Mouse (Mus musculus) urinary bladder, postnatal 36 days (tissue): ENCODE data around the gene Ydjc.

Experiments used
- DNase-seq, 2 experiments: peaks; one replicate each; pipeline ENCODE4 v3.0.0; 2022; ENCODE audit warnings: low spot score in 2 of 2, mixed read lengths in 1 of 2

Ydjc gene

DNA sequence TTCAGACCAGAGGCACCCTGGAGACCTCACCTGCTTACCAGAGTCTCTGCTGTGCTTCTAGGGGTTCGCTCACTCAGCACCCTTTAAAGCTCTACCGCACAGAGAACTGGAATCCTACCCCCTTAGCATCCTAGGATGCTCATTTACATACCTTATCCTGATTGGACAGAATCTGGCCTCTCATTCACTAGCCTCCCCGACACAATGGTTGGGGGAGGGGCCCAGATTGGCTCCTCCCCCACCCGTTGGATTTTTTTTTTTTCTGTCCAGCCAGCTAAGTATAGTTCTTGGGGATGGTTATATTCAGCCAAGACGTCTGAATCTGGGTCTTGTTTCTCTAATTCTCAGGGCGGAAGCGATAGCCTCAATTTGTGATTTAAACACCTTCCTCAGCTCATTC lies at the start of gene Ydjc:
Gene Ydjc (plus strand): TSS at position 283 of the 400 bp plus-strand sequence.
- DNase-seq: no peak

DNA sequence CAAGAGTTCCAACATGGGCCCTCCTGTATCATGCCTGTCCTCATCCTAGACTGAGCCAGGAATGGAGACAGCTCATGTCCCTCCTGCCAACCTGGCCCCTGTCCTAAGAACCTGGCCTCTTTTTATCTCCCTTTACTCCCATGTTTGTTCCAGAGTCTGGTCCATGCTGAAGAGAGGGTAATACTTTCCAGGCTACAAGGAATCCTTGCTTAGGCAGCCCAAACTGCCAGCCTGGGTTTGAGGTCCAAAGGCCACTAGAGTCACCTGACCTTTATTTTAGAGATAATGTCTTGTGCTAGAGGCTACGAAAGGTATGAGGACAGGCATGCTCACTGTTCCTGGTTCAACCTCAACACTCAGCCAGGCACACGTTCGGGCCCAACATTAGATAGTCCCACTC lies 47.5 kb upstream of the Ydjc start:
- DNase-seq: no peak

DNA sequence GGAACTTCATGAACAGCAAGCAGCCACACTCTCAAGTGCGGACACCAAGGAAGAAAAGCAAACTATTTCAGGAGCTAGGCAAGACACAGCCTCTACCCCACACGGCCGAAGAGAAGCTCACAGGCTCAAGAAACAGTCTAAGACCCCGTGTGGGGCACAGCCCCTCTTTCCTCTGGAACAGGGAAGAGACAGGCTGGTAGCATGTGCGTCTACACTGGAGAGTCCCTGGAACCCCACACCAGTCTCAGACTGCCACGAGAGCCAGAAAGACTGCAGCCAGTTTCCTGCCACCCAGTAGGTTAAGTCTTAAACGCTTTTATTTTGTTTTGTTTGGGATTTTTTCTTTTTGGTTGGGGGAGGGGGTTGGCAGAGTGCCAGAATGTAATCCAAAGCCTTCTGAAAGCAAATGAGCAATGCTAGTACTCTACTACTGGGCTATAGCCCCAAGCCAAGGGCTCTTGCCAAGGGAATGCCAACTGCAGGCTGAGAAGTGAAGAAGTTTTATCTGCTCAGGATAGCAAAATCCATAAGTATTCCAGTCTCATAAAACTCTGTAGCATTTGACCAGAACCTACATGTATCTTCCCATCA lies 41.7 kb upstream of the Ydjc start:
- no peak for DNase-seq

DNA sequence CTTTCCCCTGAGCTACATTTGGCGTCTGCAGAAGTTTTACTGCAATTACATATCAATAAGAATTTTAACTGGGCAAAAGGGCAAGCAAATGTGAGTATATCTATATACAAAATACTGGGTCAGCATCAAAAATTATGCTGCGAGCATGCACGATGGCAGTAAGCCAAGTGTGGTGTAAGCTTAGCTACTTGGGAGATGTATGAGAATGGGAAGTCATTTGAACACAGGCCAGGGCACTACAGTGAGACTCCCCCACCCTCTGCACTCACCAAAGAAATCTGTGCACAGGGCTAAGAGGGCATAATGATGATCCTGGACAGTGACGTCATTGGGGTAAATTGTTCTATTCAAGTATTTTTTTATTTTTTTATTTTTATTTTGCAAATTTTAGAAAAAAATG lies 39.8 kb upstream of the Ydjc start:
- no peak for DNase-seq

DNA sequence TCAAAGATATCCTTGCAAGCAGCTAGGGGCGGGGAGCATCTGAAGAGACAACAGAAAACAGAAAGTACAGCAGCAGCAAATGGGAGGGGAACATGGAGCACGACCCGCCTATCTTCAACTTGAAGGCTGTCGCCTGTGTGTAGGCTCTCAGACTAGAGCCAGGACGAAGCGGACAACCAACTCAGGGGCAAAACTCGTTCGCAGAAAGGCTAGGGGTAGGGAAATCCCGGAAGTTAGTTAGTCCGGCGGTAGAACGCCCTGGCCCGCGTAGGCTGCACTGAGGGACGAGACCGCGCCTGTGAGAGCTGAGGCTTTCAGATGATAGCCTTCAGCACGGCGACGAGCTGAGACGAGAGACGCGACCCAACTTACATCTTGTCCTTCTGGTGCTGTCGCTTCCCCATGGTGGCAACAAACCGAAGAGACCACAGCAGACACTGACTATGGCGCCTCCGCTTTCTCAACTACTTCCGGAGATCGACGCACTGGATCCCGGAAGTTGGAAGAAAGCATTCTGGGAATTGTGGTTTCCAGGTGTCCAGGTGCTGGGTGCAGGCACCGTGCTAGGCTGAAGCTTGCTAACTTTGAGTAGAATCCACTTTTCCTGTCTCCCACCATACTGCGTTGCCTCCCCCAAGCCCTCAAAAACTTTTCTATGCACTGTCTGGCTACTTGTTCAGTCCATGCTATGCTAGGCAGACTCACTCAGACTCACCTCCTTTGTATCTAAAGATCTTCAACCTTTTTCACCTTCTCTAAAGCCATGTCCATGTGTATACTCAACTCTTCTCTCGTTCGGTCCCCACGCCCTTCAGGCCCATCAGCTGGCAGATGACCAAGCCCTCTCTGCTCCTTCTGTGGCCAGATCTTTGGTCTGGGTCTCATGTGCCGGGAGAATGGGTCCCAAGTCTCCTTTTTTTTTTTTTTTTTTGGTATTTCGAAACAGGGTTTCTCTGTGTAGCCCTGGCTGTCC lies 33.4 kb upstream of the Ydjc start, which contains the start of gene Ppil2:
Gene Ppil2 (minus strand): TSS at position 487 of the 973 bp plus-strand sequence.
- DNase-seq: peak; percentile 56 to 64

DNA sequence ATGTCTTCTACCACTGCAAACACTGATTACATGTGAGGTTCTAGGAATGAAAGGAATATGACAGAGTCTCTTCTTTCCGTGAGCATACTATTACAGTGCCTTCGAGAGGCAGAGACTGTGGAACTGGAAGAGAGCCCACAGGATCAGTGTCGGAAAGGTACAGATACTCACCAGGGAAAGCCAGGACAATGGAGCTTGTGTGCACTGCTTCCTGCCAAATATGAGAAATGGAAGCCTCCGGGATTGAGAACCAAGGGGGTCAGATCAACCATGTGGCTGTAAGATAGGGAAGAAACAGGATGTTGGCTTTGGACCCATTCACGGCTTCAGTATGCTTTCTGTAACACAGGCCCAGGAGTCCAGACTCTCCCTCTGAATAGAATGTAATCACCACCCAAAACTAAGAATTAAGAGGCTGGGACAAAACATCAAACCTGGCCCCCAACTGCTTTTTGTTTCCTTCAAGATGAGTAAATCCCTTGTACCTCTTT lies 27.1 kb upstream of the Ydjc start:
- DNase-seq: no peak

DNA sequence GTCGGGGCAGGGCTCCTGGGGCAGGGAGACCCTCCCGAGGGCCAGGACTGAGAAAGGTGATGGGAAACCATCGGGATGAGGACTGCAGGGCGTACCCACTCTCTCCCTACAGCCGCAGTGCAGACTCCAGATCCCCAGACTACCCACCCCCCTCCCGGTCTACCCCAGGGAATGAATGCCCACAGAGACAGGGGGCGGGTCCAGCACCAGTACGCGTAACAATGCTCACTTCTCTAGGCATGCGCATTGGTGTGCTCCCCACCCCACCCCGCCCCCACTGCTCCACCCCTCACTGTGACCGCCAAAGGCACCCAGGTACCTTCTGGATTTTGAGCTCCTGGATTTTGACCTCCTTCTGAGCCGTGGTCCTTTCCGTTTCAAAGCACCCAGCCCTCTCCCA lies 22.9 kb upstream of the Ydjc start:
- DNase-seq: no peak

DNA sequence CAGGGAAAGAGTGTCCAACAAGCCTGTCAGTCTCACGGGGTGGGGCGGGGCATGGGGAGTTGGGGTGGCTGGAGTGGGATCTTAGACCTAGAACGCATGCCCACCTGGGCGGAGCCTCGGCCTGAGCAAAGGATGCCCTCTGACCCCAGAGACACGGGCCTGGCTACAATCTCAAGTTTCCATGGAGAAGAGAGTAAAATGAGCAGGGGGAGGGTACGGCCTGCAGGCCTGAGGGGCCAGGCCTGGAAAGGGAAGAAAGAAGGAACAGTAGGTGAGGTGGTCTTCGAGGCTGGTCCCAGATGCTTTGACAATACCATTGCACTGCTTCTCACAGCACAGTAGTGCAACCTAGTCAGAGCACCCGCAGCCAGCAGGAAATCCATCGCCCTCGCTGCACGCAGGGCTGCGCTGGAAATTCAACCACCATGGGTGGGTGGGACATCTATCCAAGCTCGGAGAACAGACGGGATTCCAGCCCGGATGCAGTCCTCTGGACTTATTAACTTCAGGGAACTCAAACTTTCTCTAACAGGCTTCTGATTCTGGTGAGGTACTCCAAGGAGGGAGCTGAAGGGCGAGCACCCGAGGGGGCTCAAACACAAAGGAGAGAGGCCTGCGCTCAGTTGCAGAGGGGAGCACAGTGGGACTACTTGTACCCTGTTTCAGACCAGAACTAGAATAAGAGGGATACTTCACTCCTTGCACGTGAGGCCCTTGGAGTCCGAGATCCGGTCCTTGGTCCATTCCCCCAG lies 20.1 kb upstream of the Ydjc start:
- DNase-seq: no peak

DNA sequence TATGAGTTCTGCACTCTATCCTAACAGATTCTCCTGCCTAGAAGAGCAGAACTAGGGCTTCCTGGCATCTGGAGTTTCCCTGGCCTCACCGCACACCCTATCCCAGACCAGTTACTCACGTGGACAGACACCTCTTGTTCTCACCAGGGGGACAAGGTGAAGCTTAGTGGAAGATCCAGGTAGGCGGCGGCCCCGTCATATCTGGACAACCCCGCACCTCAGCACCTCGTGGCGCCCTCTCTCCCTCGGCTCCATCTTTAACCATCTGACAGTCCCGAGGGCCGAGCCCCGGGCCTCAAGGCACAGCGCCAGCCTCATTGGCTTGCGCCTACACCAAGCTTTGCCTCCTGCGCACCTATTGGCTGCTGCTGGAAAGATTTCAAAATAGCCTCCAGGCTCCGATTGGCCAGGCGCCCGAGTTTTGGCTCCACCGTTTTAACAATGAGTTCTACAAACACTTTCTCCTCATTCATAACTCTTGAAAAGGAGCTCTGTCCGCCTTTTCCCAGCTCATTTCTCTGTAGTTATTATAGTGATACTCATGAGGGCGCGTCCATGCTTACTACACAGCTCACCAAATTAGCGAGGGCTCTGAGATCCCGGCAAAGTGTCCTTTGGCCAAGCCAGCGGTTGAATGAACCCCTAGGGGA lies 19.4 kb upstream of the Ydjc start, which contains the start of gene 2610318N02Rik:
Gene 2610318N02Rik (minus strand): TSS at position 297 of the 650 bp plus-strand sequence.
- peak; percentile 28 to 76 for DNase-seq

DNA sequence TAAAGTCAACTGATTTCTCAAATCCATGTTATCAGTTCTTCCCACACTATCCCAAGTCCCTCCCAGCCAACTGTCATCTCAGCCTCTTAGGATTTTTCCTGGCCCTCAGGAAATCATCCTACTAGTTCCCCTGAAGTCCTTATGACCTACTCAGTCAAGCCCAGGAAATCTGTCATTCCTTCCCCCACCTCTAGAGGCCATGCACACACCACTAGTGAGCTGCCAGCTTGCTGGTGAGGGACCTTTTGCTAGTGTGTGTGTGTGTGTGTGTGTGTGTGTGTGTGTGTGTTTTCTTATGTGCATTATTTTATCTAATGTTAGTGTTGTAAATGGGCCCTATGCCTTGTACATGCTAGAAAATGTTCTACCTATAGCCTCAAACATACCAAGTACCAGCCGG lies 17.1 kb upstream of the Ydjc start:
- DNase-seq: peak in 1 of 2 experiments; percentile 41

DNA sequence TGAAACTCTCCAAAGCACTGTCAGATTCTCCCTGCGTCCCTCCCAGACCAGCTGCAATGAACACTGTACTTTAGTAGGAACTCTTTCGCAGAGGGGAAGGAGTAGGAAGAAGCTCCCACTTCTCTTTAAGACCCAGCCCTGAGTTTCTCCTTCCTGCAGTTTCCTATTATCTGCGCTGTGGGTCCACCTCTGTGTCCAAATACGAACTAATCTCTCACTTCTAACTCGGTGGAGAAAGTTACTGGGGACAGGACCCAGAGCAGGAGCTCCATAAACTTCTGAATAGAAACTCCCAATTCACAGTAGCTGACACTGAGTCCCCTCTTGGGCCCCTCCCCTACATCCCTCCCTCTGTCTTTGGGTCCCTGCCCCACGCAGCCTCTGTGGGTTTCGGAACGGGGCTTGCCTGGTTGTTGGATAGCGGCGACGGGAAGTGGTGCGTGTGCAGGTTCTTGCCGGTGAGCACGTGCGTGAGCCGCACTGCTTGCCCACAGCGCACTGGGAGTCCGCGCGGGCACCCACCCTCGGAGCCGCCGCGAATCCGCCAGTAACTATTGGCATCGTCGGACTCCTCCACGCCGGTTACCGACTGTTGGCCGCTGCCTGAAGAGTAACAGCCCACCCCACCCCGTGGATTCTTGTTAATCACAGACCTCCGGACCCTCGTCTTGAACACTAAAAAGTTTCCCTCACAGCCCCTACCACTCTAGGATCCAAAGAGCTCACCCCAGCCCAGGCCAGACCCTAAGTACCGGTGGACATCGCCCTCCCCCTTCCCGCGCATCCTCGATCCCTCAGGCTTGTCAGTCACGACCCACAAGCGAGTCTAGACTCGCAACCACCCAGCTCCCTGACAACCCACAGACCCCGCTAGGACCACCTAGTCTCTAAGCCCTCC lies 13.0 kb upstream of the Ydjc start:
- peak in 1 of 2 experiments; percentile 4 for DNase-seq

DNA sequence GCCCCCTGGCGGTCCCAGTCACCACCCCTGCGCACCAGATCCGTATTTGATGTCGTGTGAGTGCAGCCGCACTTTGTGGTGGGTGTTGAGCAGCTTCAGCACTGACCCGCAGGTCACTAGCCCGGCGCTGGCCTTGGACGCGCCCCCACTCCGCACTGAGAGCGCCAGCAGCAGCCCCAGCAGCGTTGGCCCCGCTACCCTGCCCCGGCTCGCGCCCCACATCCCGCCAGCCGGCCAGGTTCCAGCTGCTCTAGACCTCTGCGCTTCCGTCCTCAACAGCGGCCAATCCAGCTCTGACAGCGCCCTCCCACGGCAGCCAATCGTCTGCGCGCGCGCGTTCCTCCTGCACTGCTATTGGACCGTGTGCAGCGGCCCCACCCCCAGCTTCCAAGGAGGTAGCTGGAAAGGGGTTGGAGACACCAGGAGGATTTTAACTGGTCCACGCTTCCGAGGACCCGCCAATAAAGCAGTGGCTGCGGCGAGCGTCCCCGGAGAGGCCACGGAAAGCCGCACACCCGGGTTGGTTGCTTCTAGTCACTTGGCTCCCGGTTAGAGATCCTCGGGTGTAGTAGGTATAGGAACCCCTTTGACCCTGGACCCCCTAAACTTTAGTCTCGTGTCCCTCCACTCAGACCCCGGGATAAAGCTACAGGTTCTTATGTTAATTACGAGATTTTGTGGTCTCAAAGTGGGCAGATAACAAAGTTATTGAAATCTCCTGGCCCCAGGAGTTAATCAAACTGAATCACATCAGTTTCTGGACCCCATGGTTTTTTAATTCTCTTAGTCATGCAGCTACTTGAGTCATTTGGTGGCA lies 12.1 kb upstream of the Ydjc start, which contains the start of gene Sdf2l1:
Gene Sdf2l1 (minus strand): TSS at position 295 of the 817 bp plus-strand sequence.
- peak; percentile 93 to 97 for DNase-seq

DNA sequence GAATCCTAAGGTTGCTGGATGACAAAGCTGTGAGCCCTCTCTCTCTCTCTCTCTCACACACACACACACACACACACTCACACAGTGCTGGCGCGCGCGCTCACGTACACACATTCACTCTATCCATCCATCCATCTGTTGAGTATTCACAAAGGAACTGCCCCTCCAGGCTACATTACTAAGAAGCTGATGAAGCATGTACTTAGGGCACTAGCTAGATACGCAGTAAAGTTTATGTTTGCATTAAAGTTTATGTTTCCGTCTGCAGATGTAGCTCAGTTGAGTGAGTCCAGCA lies 11.6 kb upstream of the Ydjc start:
- DNase-seq: no peak

DNA sequence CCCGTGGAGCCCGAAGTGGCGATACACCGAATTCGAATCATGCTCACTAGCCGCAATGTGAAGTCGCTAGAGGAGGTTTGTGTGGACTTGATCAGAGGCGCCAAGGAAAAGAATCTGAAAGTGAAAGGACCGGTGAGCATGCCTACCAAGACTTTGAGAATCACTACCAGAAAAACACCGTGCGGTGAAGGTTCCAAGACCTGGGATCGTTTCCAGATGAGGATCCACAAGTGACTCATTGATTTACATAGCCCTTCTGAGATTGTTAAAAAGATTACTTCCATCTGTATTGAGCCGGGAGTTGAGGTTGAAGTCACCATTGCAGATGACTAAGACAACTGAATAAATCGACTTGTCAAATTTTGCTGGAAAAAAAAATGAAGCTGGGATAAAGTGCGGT lies 7.1 kb upstream of the Ydjc start:
- DNase-seq: no peak

DNA sequence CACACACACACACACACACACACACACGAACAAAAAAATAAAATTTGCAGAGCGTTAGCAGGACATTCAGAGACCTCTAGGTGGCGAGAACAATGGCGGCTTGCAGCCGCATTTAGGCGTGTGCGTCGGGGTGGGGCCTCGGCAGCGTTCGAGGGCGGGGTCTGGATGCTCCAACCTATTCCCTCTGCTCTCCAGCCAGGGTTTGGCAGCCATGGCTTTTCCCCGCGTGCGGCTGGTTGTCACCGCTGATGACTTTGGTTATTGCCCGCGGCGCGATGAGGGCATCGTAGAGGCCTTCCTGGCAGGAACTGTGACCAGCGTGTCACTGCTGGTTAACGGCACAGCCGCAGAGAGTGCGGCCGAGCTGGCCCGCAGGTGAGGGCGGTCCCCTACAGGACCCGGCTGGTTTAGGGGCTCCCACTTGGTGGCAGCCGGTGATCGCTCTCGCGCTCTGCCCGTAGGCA lies 2.4 kb downstream of the Ydjc start, which contains the start of gene Ccdc116:
Gene Ccdc116 (minus strand): TSS at position 458 of the 464 bp plus-strand sequence.
- peak; percentile 51 to 74 for DNase-seq

DNA sequence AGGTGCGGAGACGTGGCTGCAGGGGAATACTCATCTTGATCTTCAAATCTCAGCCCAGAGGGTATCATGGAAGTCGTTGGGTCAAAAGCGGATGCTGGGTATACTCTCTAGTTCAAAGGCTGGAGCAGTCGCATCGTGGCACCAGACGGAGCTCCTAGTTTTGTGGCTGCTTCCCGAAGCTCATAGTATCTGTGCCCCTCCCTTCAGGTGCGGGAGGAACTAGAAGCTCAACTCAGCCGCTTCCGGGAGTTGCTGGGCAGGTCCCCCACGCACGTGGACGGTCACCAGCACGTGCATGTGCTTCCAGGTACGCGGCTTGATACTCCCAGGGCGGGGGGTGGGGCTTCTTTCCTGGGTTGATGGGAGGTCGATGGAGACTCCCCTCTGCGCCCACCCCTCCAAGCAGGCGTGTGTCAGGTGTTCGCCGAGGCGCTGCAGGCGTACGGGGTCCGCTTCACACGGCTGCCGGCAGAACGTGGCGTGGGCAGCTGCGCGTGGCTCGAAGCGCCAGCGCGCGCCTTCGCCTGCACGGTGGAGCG lies 3.0 kb downstream of the Ydjc start:
- peak; percentile 9 to 13 for DNase-seq

DNA sequence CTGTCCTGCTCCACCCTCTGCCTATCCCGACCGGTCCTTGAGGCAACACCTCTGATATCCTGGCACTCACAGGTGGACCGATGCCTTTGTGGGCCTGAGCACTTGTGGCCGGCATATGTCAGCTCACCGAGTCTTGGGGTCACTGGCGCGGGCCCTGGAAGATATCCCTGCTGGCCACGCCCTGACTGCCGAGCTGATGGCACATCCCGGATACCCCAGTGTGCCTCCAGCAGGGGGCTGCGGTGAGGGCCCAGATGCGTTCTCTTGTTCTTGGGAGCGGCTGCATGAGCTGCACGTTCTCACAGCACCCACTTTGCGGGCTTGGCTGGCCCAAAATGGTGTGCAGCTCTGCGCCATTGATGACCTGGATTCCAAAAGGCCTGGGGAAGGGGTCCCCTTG lies 3.7 kb downstream of the Ydjc start:
- DNase-seq: no peak

DNA sequence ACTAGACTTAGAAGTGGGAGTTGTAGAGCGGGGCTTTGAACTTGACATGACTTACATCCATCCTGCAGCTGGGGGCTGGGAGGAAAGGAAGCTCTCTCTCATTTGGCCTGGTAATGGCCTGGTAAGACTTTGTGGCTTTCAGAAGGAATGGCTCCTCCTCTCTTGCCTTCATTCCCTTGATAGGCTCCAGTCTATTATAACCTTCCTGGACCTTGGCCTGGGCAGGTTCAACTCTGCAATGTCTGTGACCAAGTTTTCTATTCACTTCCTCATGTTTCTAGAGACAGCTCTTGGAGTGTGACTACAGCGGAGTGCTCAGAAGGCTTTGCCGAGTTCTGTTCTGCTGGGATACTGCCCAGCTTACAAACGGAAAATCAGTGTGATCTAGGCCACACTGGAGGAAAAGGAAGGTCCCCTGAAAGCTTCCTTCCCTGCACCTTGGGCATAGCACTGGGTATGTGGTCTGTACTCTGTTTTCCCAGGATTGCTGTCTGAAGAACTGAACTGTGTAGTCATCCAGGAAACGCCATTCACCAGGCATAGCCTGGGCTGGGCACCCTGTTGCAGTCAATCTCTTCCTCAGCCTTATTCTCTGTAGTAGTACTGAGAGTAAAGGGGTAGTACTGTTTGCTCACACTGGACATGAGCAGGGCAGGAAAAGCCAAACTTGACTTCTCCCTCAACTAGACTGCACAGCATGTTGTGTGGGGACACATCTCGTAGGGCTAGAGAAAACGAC lies 6.3 kb downstream of the Ydjc start:
- no peak for DNase-seq
